Comparison of ENCODE assay signal across 22 mouse cellular contexts in the genomic region with DNA sequence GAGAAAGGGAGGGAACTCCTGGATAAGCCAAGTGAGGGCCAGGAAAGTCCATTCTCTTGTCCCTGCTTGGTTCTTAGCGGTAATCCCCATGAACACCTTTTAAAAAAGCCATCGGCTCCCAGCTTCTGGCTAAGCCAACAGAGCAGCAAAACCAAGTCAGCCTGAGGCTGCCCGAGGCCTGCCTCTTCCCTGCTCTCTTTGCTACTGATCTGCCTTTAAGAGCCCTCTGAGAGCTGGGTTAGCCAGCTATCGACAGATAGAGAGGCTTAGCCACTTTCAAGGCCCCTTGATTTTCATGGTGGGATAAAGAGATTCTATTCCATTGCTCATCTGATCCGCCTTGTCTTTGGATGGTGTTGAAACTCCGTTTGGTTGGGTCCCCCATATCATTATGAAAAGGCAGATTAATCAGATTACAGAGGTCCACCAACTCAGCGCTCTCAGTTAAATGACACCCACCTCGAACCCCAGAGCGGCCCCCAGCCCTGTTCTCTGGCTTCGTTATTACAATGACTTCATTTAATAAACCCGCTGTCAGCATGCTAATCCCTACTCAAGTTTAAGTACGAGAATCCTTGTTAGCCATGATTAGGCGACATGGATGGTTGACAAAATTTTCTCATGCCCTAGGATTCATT.
DNase-seq lines count a peak whose midpoint lies in the region; ATAC-seq and TF ChIP-seq lines count a peak whose summit lies in the region.
"Had no signal": no experiment of that assay in that cellular context is flagged by ENCODE, and none has a peak within 500 bp of the region (broad histone marks: within the 10 kb centered on the region; RNA-seq: fewer than 3 reads in every experiment).

No protein-coding gene starts in this region.

- ATAC-seq in forebrain, embryonic 11.5 days (replicated peaks; ENCODE audit: low FRiP score), result no peak
- ATAC-seq in forebrain, embryonic 16.5 days, result no peak
- no peak for ATAC-seq in midbrain, postnatal 0 days (ENCODE audit: low FRiP score)
- 0 out of 2 replicates have a peak, but pooled peaks have one; percentile 42 for ATAC-seq in midbrain, embryonic 13.5 days
- ATAC-seq: CD4-positive, CD25-positive, alpha-beta regulatory T cell, adult 4 months; inflammation-experienced regulatory T-cells, adult 6 months had no signal

- H3K9ac ChIP-seq in forebrain, embryonic 11.5 days (ENCODE audit: low read length), result no peak overlapping the region
- H3K9ac ChIP-seq in forebrain, embryonic 16.5 days (replicated peaks; ENCODE audit: low read depth, low read length), result no peak overlapping the region
- H3K9ac ChIP-seq in midbrain, postnatal 0 days (replicated peaks; ENCODE audit: low read length, poor library complexity, severe bottlenecking), result no peak overlapping the region
- no peak overlapping the region for H3K9ac ChIP-seq in midbrain, embryonic 13.5 days (replicated peaks)
- H3K9ac ChIP-seq: neural tube, embryonic 13.5 days had no signal

- H3K4me1 ChIP-seq in forebrain, embryonic 11.5 days (replicated peaks; ENCODE audit: control insufficient read depth, insufficient read depth, low read length), result peaks cover 8% of the 10 kb centered on the region
- peaks cover 12% of the 10 kb centered on the region; the same call in 1 of the 2 replicates for H3K4me1 ChIP-seq in forebrain, embryonic 16.5 days (replicated peaks; ENCODE audit: control insufficient read depth, insufficient read depth, low read length)
- H3K4me1 ChIP-seq in midbrain, embryonic 10.5 days, result peaks cover 39% of the 10 kb centered on the region
- H3K4me1 ChIP-seq in midbrain, postnatal 0 days (ENCODE audit: insufficient read depth, low read length), result no peaks in the 10 kb centered on the region
- H3K4me1 ChIP-seq in midbrain, embryonic 13.5 days (replicated peaks), result peaks cover 30% of the 10 kb centered on the region

- 55% methylated on average over 13 of the region's 13 CpGs for WGBS in forebrain, embryonic 11.5 days
- WGBS in forebrain, embryonic 16.5 days, result 42% methylated on average over 13 of the region's 13 CpGs
- 57% methylated on average over 13 of the region's 13 CpGs for WGBS in midbrain, embryonic 10.5 days
- WGBS in midbrain, postnatal 0 days, result 32% methylated on average over 13 of the region's 13 CpGs
- 27% methylated on average over 13 of the region's 13 CpGs for whole genome bisulfite sequencing in midbrain, embryonic 13.5 days

- no peaks in the 10 kb centered on the region for H3K36me3 ChIP-seq in forebrain, embryonic 11.5 days (ENCODE audit: control insufficient read depth, insufficient read depth, low read length)
- no peaks in the 10 kb centered on the region for H3K36me3 ChIP-seq in forebrain, embryonic 16.5 days (ENCODE audit: control insufficient read depth, insufficient read depth)
- no peaks in the 10 kb centered on the region for H3K36me3 ChIP-seq in midbrain, embryonic 10.5 days
- H3K36me3 ChIP-seq in midbrain, postnatal 0 days (ENCODE audit: insufficient read depth, low read length), result no peaks in the 10 kb centered on the region
- H3K36me3 ChIP-seq in midbrain, embryonic 13.5 days, result no peaks in the 10 kb centered on the region
- H3K36me3 ChIP-seq: heart, embryonic 10.5 days; neural tube, embryonic 13.5 days had no signal

- H3K27me3 ChIP-seq in forebrain, embryonic 11.5 days (ENCODE audit: control insufficient read depth, insufficient read depth, low read length), result no peaks in the 10 kb centered on the region
- no peaks in the 10 kb centered on the region for H3K27me3 ChIP-seq in forebrain, embryonic 16.5 days (replicated peaks; ENCODE audit: control insufficient read depth, insufficient read depth, low read length)
- H3K27me3 ChIP-seq in midbrain, embryonic 10.5 days (ENCODE audit: low read depth, poor library complexity, severe bottlenecking), result peaks cover 13% of the 10 kb centered on the region; the same call in 1 of the 2 replicates
- H3K27me3 ChIP-seq in midbrain, postnatal 0 days (ENCODE audit: insufficient read depth, low read length), result no peaks in the 10 kb centered on the region
- no peaks in the 10 kb centered on the region for H3K27me3 ChIP-seq in midbrain, embryonic 13.5 days
- H3K27me3 ChIP-seq: neural tube, embryonic 13.5 days had no signal

- no peak overlapping the region for H3K4me3 ChIP-seq in forebrain, embryonic 11.5 days (ENCODE audit: low read depth, low read length)
- H3K4me3 ChIP-seq in forebrain, embryonic 16.5 days (replicated peaks; ENCODE audit: low read length), result no peak overlapping the region
- no peak overlapping the region for H3K4me3 ChIP-seq in midbrain, embryonic 10.5 days
- H3K4me3 ChIP-seq in midbrain, postnatal 0 days (ENCODE audit: low read depth, low read length), result no peak overlapping the region
- H3K4me3 ChIP-seq in midbrain, embryonic 13.5 days (replicated peaks), result no peak overlapping the region
- H3K4me3 ChIP-seq: heart, embryonic 10.5 days; left cerebral cortex, adult 2 months; myocyte; neural tube, embryonic 13.5 days had no signal

- intact Hi-C loops in left cerebral cortex, postnatal 25 days (cut with DNase I), result no loop called here

- H3K27ac ChIP-seq in forebrain, embryonic 11.5 days (ENCODE audit: low read depth, low read length), result no peak overlapping the region; the same call in 1 of the 2 replicates
- H3K27ac ChIP-seq in forebrain, embryonic 16.5 days (ENCODE audit: low read length), result no peak overlapping the region
- peak overlapping the region; percentile 61 for H3K27ac ChIP-seq in midbrain, embryonic 10.5 days (replicated peaks)
- no peak overlapping the region for H3K27ac ChIP-seq in midbrain, postnatal 0 days (ENCODE audit: low read depth, low read length)
- peak overlapping the region; percentile 44; the same call in 1 of the 2 replicates for H3K27ac ChIP-seq in midbrain, embryonic 13.5 days
- H3K27ac ChIP-seq: heart, embryonic 10.5 days; kidney, postnatal 0 days; left cerebral cortex, adult 2 months; neural tube, embryonic 13.5 days had no signal

- peak; percentile 59 for DNase-seq in forebrain, embryonic 11.5 days (ENCODE audit: low spot score)
- DNase-seq in midbrain, embryonic 10.5 days (ENCODE audit: low spot score), result peak; percentile 33
- DNase-seq in midbrain, postnatal 0 days (ENCODE audit: low spot score), result no peak
- DNase-seq in left cerebral cortex, postnatal 25 days (ENCODE audit: low spot score in 2 of 2), result no peak
- DNase-seq in cerebellum, postnatal 36 days, result no peak
- DNase-seq: adrenal gland, postnatal 14 days; cerebellum, adult 9-11 months; gastrocnemius, postnatal 10 days; heart, postnatal 4 days; kidney, adult 2 months; layer of hippocampus, adult 9-11 months; lung, postnatal 4 days; right cerebral cortex, postnatal 14 days had no signal

- H3K4me2 ChIP-seq in forebrain, embryonic 11.5 days (ENCODE audit: low read depth, low read length, severe bottlenecking), result no peak overlapping the region
- H3K4me2 ChIP-seq in forebrain, embryonic 16.5 days (ENCODE audit: low read length), result no peak overlapping the region
- no peak overlapping the region for H3K4me2 ChIP-seq in midbrain, postnatal 0 days (ENCODE audit: low read depth, low read length, poor library complexity, severe bottlenecking)
- no peak overlapping the region for H3K4me2 ChIP-seq in midbrain, embryonic 13.5 days (replicated peaks)
- H3K4me2 ChIP-seq: neural tube, embryonic 13.5 days had no signal

- no peak for TF ChIP-seq CTCF in midbrain, postnatal 0 days (IDR thresholded peaks at IDR 0.05)

- H3K9me3 ChIP-seq in forebrain, embryonic 11.5 days (ENCODE audit: control insufficient read depth, low read length), result no peaks in the 10 kb centered on the region
- no peaks in the 10 kb centered on the region for H3K9me3 ChIP-seq in forebrain, embryonic 16.5 days (ENCODE audit: control insufficient read depth, low read length)
- H3K9me3 ChIP-seq in midbrain, embryonic 10.5 days (replicated peaks), result no peaks in the 10 kb centered on the region
- no peaks in the 10 kb centered on the region for H3K9me3 ChIP-seq in midbrain, postnatal 0 days (ENCODE audit: low read length)
- no peaks in the 10 kb centered on the region for H3K9me3 ChIP-seq in midbrain, embryonic 13.5 days
- H3K9me3 ChIP-seq: heart, embryonic 10.5 days; neural tube, embryonic 13.5 days had no signal

Comparison
In these comparisons a context has a peak if more than half of its experiments do, and no peak if none do; other contexts are left out.
1. DNase-seq: peak in forebrain, embryonic 11.5 days (single experiment) and midbrain, embryonic 10.5 days (single experiment); none in midbrain, postnatal 0 days (single experiment), left cerebral cortex, postnatal 25 days (0 of 2) and cerebellum, postnatal 36 days (0 of 2).
2. H3K27ac ChIP-seq: peak in midbrain, embryonic 10.5 days (single experiment) and midbrain, embryonic 13.5 days (single experiment); none in forebrain, embryonic 11.5 days (single experiment), forebrain, embryonic 16.5 days (single experiment) and midbrain, postnatal 0 days (single experiment).